Mouse (Mus musculus) effector memory CD4-positive, alpha-beta T cell, adult 5 months (primary cell): Measurements from ENCODE around the gene Tm4sf19. TPM values are rescaled to one million over a fixed set of nuclear protein-coding genes. Genes with fewer than 3 reads are reported as not detected.

Experiments used
- polyA plus RNA-seq: library from polyadenylated mRNA; unstranded; fragments of 100-300 nt; shearing (Covaris generic); gene quantifications from one replicate; pipeline ENCODE4 v1.2.1, GENCODE M21; 2017

Tm4sf19 gene
- not detected for polyA plus RNA-seq

DNA sequence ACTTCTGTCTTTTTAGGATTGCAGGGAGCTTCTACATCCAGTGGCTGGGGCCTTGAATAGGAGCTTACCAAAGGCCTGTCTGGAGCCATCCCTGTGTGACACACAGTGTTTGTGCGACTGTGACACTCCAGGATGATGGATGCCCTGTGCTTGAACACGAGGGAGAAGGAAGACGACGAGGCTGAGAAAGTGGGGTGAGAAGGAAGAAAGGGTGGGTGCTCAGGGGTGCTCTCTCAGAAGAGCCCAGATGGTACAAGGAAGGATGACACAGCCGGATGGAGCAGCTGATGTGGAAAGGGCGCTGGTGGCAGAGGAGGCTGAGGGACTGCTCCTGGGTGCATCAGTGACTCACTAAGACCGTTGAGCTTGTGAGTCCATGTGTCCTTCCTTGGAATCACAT lies at the start of gene Tm4sf19:
TSS of gene Tm4sf19 (plus strand) at position 240 of the 400 bp plus-strand sequence.

DNA sequence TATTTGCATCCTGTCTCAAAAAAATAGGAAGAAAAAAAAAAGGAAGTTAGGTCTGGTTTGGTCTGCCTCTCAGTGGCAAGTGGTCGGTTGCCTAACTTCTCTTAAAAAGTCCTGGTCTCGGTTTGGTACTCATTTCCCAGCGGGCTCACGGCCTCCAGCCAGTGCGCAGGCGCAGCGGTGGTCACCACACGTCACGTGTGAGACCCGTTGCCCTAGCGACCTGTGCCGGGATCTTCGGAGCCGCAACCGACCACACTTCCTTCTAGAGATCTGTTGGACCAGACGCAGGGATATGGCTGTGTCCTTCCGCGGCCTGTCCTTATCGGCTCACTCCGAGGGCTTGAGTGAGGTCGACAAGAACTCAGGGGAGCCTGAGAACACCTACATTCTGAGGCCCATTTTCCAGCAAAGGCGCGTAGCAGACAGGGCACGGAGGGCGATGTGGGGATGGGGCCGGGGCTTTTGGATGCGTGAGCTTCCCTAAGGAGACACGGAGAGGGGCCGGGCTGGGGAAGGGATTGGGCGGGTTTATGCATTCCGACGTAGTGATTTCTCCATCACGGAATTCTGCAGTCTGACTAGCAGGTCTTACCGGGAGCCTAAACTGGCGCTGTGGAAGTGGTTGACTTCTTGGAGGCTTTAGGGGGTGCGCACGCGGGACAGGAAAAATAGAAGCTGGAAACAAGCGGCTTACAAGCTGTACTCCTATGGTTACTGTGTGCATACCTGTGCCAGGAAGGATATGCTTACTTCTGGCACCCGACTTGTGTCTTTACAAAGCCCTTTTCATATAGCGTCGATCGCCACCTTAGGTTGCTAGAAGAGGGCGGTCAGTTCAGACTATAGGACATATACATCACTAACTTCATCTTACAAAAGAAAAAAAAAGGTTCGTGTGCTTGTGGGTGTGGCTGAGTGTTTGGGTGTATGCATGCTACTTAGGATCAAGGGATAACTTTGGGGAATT lies 19.5 kb downstream of the Tm4sf19 start, which contains the start of gene Tctex1d2:
TSS of gene Tctex1d2 (plus strand) at position 186 of the 967 bp plus-strand sequence.

DNA sequence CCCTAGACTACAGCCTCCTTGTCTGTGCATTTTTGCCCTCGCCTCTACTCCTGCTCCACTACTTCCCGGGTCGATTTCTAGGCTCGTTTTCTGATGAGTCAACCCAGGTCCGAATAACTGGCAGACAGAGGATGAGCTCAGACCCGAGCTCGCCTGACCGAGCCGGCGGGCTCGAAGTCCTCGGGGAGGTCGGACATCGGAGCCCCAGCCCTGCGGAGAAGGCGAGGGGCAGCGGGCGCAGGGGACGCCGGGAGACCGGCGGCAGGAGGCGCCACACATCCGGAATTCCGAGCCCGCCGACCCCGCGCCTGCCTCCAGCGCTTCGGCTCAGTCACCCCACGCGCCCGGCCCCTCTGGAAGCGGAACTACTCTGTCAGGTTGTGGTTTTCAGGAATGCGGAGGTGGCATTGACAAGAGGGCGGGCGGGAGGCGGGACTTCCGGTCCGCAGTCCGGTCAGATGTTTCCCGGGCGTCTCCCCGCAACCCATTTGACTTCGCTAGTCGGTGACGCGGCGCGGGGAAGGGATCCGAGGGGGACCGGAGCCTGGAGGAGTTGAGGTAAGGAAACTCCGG lies 30.3 kb downstream of the Tm4sf19 start, which contains the start of gene Pcyt1a:
TSS of gene Pcyt1a (plus strand) at position 448 of the 573 bp plus-strand sequence.

Other genes with a start within 250 kb of the Tm4sf19 start
- 29.7 TPM for gene Nrros, start 234.9 kb upstream of the Tm4sf19 start, polyA plus RNA-seq
- gene Bex6, start 220.7 kb upstream of the Tm4sf19 start, polyA plus RNA-seq = not detected
- gene Fbxo45, start 153.3 kb upstream of the Tm4sf19 start, polyA plus RNA-seq = 10.9 TPM
- 10.2 TPM for gene Wdr53, start 153.3 kb upstream of the Tm4sf19 start, polyA plus RNA-seq
- gene Smco1, start 129.0 kb upstream of the Tm4sf19 start, polyA plus RNA-seq = not detected
- 21.6 TPM for gene Rnf168, start 123.0 kb upstream of the Tm4sf19 start, polyA plus RNA-seq
- gene Ubxn7, start 68.2 kb upstream of the Tm4sf19 start, polyA plus RNA-seq = 40.2 TPM
- gene Tctex1d2, start 19.2 kb downstream of the Tm4sf19 start, polyA plus RNA-seq = 2.8 TPM
- 12.5 TPM for gene Pcyt1a, start 30.4 kb downstream of the Tm4sf19 start, polyA plus RNA-seq
- not detected for gene Slc51a, start 87.4 kb downstream of the Tm4sf19 start, polyA plus RNA-seq
- gene Zdhhc19, start 95.8 kb downstream of the Tm4sf19 start, polyA plus RNA-seq = not detected
- gene Tfrc, start 208.4 kb downstream of the Tm4sf19 start, polyA plus RNA-seq = 51.5 TPM
- 15.0 TPM for gene Tnk2, start 243.4 kb downstream of the Tm4sf19 start, polyA plus RNA-seq